Mouse (Mus musculus): ENCODE measurements at regions not wholly inside any gene's neighbourhood (a gene's known extent, or its start where the extent isn't known, plus 50 kb on each side); places are given as distances from the start of the nearest gene placed in this dataset.
"Not testable (repeated sequence)": the region's sequence is repeated elsewhere in the genome, so short reads cannot be mapped to it uniquely, and the experiment has no call there.

DNA sequence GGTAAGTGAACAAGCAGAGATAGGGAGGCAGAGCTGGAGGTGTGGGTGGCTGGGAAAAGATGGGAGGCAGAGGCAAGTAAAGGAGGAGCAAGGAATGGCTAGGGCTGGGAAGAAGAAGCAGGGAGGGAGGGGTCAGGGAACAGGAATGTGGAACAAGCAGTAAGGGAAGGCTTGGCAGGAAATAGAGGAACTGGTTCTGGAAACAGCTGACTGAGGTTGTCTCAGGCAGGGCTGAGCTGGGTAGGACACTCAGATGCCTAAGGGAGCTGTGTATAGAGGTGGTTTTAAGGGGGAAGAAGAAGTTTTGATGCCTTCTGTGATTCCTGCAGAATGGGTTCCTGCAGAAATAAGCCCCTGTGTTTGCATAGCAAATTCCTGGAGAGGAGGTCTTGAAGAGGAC lies 92.7 kb downstream of the Nucb2 start:
- DNase-seq (ENCODE audit: low read depth): no peak

GRCm38 (mm10) chr7:116600340-116600739 lies 96.2 kb downstream of the Nucb2 start:
- DNase-seq (ENCODE audit: low read depth): no peak

- DNase-seq (ENCODE audit: low read depth): no peak
Measured at GRCm38 (mm10) chr7:116603167-116603839, 99.1 kb downstream of the Nucb2 start.

DNA sequence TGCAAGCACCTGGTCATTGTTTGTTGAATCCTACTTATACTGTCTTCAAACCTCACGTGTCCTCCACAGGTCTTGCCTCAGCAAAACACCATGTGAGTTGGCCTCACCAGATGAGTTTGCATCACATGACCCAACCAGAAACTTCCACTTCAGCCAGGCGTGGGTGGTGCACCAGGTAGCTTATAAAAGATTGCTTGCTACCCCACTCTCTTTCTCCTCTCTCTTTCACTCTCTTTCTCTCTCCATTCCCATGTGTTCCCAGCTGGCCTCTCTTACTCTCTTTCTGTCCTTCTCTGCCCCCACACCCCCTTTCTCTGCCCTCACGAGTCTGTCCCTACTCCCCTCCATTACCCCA lies 99.6 kb downstream of the Nucb2 start:
- no peak for DNase-seq (ENCODE audit: low read depth)

DNA sequence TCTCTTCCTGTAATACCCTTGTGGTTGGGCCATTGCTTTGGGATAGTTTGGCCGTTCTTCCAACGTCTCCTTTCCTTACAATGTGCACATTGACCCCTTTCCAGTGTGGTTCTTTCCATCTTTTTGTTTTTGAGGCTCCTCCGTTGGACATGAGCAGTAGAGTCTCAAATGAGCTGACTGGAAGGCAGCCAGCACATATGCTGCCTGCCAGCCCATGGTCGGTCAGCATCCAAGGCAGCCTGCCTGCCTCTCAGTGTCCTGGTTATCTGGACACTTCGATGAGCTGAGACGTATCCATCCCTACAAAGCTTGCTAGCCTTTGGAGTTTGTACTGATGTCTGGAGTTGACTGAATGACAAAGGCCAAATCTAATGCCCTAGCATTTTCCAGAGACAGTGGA lies 102.1 kb downstream of the Nucb2 start:
- no peak for DNase-seq (ENCODE audit: low read depth)

- DNase-seq (ENCODE audit: low read depth): no peak
Measured at GRCm38 (mm10) chr7:116606751-116607483, 102.7 kb downstream of the Nucb2 start.

DNA sequence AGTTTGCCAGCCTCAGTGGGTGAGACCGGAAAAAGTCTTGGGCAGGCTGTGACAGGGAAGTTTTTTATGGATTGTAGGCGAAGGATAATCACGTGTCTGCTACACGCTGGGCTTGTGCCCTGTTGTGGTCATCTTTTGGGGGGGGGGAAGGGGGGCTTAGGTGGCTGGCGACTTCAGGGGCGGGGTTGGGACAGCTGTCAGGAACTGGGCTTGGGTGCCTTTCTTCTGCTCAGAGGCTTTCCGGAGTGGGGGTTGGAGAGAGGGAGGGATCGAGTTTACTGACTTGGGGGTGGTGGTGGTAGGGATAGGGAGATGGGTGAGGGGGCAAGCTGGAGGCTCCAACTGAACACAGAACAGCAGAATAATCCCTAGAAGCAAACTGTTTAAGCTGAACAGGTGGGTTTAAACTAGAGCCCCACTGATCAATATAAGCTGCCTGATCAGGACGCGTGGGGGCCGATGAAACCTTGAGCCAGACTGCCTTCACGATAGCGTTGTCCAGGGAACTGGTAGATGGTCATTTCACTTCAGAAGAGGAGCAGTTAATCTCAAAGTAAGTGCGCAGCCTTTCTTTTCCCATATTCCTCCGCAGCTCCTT lies 103.6 kb downstream of the Nucb2 start:
- no peak for DNase-seq (ENCODE audit: low read depth)

DNA sequence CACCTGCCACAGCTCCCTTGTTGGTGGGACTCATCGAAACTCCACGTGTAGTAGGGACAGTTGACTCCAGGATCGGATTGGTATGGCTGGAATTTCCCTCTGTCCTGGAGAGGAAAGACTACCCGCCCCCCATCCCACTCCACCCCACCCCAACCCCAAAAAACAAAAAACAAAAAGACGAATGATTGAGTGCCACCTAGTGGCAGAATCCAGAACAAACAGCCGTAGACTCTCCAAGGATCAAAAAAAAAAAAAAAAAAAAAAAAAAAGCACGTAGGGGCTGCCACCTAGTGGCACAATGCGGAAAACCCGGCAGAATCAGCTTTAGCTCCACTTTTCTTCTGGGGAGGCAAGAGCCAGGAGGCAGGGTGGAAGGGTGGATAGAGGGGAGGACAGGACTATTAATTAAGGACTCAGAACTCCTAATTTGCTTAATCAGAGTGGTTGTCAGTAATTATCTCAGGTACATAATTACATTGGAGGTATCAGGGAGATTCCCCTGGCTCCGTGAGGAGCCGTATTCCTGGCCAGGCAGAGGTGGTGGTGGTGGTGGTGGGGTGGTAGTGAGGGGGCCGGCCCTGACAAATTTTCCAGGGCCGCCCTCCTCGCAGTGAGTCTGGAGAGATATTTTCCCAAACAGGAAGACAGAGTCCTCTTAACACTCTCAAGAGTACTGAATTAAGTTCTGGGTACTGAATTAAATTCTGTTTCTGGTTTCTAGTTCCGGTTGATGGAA lies 104.3 kb downstream of the Nucb2 start:
- DNase-seq (ENCODE audit: low read depth): peak; percentile 51

DNA sequence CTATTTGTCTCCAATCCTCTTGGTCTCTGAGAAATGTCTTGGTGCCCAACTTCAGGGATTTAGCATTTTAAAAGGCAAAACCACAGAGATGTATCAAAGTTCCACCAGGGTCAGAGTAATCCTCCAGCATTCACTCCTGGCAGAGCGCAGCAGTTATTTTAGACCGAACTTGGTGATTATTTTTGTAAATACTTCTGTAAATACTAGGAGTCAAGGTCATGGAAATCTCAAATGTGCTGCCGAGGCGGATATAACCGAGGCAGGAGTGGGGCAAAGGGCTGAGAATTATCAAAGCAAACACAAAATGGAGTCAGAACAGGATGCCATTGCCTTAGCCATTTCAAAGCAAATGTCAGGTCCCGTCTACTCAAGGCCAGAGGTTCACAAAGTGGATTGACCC lies 105.2 kb downstream of the Nucb2 start:
- no peak for DNase-seq (ENCODE audit: low read depth)

DNA sequence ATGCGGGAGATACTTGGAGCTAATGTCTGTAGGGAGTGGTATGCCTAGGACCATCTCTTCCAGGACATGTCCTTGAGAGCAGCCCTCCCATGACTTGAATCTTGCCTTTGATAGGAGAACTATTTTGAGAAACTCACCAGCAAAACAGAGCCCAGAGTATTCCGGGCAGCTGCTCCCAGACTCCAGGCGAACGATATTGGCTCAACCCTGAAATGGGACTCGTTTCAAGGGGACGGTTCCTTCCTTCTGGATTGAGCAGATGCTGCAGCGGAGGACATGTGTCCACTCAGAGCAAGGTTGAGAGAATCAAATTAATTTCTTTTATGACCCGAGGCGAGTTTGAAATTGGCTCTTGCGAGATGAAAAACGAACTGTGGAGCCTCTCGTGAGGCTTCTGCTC lies 105.7 kb downstream of the Nucb2 start:
- no peak for DNase-seq (ENCODE audit: low read depth)

DNA sequence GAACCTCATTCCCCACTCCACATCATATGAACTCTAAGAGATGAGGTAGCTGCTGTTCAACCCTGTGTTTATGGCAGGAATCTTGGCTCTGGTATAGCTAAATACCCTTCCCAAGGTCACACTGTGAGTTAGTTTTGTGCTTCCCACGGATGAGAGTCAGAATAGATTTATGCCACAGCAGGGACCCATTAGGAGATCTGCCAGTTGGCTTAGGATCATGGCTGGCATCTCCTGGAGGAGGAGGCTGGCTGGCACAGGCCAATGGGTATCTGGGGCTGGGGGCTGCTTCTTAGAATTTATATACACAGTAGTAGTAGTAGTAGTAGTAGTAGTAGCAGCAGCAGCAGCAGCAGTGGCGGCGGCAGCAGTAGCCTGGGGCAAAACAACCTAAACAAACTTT lies 111.8 kb downstream of the Nucb2 start:
- DNase-seq (ENCODE audit: low read depth): no peak

GRCm38 (mm10) chr7:116619636-116620035 lies 115.5 kb downstream of the Nucb2 start:
- no peak for DNase-seq (ENCODE audit: low read depth)

DNA sequence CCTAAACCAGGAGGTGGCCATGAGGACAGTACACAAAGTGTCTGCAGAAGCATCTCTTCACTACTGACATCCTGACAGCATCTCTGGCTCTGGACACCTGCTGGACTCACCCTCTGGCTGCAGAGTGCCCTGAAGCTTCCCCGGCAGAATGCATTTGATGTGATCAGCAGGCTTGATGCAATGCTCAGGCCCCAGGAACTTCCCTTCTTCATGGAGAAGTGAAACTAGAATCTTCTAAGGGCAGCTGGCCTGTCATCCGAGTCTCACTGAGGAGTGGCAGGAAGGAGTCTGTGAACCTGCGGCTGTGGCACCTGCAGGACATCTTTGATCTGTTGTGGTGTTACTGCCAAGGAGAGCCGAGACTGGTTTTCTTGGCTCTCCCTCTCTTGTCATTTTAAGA lies 116.2 kb downstream of the Nucb2 start:
- no peak for DNase-seq (ENCODE audit: low read depth)

DNA sequence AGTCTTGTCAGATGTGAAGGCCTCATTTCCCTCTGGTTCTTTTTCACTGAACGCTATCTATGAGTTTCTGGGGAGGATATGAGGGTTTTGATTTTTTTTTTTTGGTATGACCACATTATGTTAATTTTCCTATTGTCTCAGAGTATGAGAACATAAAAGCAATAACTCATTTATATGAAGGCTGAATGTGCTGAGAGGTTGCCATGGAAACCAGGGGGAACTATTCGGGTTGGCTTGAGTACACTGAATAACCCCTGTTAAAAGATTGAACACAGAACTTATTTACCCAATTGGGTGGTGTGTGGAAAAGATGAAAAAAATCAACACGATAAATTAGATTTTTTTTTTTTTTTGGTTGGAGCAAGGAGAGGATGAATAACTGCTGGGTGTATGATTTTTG lies 129.0 kb downstream of the Nucb2 start:
- no peak for DNase-seq (ENCODE audit: low read depth)

DNA sequence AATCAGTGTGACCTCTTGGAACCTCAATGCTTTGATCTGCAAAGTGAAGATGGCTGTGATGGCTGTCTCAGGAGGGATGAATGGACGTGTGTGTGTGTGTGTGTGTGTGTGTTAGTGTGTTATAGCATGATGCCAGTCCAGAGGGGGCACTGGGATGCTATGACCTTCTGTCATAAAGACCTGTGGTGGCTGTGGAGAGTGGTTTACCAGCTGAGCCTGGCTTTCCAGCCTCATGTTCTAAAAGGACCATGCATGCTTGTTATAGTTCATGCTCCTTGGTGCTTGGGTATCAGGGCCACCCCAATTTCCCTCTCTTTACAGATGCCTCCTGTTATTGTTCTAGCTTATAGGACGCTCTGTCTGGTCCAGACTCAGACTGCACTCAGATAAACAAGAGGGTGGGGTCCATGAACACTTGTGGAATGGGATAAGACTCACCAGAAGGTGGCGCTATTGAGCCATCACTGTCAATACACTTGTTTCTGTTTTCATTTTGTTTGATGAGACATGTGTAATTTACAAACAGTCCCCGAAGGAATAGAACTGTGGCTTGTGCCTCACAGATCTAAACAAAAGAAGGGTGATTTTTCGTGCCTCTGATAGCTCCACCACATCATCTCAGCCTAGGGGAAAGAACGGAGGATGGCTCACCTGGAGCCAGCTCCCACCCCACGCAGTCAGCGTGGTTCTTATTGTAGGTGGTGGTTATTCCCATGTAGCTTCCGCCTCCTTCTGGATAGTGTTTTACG lies 140.9 kb downstream of the Nucb2 start:
- peak; percentile 30 for DNase-seq (ENCODE audit: low read depth)

- DNase-seq (ENCODE audit: low read depth): no peak
Measured at GRCm38 (mm10) chr7:116654466-116654865, 150.3 kb downstream of the Nucb2 start.

DNA sequence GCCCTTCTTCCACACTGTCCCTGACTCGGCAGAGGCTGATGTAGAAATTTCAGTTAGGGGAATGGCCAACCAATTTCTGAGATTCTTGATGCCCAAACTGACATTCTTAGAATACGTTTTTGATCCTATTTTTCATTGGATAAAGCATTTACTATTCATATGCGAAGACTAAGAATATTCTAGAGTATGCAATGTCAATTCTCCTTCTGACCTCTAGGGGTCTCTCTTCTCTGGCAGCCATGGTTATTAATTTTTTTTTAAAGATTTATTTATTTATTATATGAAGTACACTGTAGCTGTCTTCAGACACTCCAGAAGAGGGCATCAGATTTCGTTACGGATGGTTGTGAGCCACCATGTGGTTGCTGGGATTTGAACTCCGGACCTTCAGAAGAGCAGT lies 152.9 kb downstream of the Nucb2 start:
- DNase-seq (ENCODE audit: low read depth): not testable (repeated sequence)

GRCm38 (mm10) chr7:116665581-116665980 lies 161.4 kb downstream of the Nucb2 start:
- DNase-seq (ENCODE audit: low read depth): no peak

DNA sequence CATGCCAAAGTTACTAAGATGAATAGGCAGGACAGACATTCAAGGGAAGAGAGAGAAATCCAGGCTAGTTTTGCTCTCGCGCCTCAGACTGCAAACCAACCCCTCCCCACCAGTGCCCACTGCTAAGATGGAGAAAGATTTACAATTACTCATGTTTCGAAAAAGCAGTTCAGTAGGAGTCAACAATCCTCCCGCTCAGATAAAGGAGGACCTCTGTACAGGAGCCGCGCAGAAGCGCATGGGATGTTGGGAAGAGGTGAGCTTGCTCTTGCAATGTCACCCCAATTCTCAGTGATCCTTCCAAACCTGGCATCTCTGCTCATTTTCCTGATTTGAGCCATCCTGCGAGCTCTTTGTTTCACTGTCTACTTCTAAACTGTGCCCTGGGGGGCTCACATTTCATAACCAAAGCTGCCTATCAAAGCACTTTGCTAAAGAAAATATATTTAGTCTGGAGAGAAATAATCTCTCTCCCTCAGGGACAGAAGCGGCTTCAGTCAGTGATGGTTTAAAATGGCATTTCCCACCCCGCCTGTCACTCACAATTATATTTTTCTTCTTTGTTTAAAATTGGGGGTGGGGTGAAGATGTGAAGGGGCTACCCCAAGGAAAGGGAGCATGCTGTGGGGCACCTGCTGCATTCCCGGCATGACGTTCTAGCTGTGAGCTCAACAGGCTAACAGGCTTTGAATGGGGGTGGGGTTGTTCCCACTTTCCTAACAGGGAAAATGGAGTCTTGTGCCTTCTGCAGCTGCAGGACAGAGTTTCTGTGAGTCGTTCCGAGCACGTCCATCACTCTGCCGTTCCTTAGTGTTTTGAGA lies 170.2 kb downstream of the Nucb2 start:
- no peak for DNase-seq (ENCODE audit: low read depth)

- no peak for DNase-seq (ENCODE audit: low read depth)
Measured at GRCm38 (mm10) chr7:116676696-116677095, 172.5 kb downstream of the Nucb2 start.

DNA sequence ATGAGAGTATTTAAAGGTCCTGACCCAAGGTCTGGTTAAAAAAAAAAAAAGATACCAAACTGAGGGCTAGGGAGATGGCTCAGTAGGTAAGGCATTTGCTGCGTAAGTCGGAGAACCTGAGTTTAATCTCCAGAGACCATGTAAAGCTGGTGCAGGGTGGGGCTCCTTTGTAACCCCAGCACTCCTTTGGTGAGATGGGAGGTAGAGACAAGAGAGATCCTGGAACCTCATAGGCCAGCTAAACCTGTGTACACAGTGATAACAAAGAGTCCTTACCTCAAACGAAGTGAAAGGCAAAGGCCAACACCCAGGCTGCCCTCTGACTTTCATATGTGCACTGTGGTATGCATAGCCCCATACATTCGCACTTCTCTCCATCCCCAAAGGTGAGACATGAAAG lies 175.0 kb downstream of the Nucb2 start:
- no peak for DNase-seq (ENCODE audit: low read depth)
